Mouse (Mus musculus): Measurements from ENCODE around the gene Gabra1. TPM values are rescaled to one million over a fixed set of nuclear protein-coding genes. Genes with fewer than 3 reads are reported as not detected.
A peak's percentile ranks its signal among the peaks of the same experiment; 100 is the strongest.

Gabra1 gene
- total RNA-seq (2021) = 10 to 100 TPM; 88.8 to 93.8 TPM

DNA sequence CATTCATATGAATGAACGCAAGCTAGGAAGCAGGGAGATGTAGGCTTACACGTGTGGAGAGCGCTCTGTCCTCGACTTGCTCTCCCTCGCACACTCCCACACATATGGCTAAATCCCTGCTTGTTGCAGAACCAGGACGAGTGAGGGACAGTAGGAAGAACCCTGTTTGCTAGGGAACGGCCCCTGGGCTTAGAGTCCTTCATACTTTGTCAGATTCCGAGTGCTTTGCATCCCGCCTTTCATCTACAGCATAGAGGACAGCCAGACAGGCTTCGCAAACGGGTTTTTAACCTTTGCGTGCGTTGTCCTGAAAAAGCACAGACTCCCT, at the start of gene Gabra1:
Gene Gabra1 (minus strand): TSS at position 106 of the 328 bp plus-strand sequence.
- intact Hi-C loops (cut with DNase I) = loop anchor here (10.0 kb wide), 1 partner anchor 1162 kb away; no protein-coding TSS in a partner anchor
- DNase-seq = peak; percentile 11

- intact Hi-C loops (cut with DNase I) = loop anchor here (2.0 to 10.0 kb wide), 2 partner anchors 237 to 1163 kb away; partner anchors contain the start of gene Gabrb2
- DNase-seq = peak; percentile 39
Observed at GRCm38 (mm10) chr11:42181973-42182824, 531 bp downstream of the Gabra1 start.

DNA sequence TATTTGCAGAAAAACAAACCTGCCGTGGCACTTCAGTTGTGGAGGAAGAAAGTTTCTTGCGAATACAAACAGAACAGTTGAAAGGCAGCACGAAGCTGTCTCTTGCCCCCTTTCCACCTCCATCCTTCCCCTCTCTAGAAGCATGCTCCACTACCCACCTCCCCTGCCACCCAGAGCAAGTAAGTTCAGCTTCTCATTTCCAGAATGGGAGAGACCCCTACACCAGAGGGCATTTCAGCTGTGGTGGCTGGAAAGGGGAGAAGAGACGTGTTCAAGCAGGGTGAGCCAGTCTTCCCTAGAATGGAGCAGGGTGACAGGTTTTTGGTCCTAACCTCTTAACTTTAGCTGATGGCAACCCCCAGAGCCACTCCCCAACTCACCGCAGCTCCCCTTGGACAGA, 1.3 kb downstream of the Gabra1 start:
- intact Hi-C loops (cut with DNase I) = loop anchor here (2.0 to 10.0 kb wide), 2 partner anchors 237 to 1163 kb away; partner anchors contain the start of gene Gabrb2
- DNase-seq = peak; percentile 11

GRCm38 (mm10) chr11:42179535-42179934, 3.2 kb downstream of the Gabra1 start:
- intact Hi-C loops (cut with DNase I) = loop anchor here (10.0 kb wide), 2 partner anchors 845 to 1255 kb away; no protein-coding TSS in a partner anchor
- no peak for DNase-seq

DNA sequence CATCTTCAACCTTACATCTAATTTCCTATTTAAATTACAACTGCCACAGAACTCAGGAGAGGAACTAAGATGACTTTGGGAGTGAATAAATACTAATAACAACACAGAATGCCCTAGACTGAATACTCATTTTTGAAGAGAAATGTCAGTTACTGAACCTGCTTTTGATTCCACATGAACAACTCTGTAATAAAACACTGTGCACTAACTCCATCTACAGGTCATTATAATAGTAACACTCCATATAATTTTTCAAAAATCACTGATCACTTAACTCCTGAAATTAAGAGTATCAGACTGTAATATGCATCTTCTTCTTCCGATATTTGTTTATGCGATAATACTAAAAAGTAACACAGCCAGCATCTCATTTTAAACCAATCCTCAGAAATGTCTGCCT, 4.4 kb downstream of the Gabra1 start:
- intact Hi-C loops (cut with DNase I) = loop anchor here (10.0 kb wide), 2 partner anchors 843 to 1253 kb away; no protein-coding TSS in a partner anchor
- no peak for DNase-seq

GRCm38 (mm10) chr11:42151396-42151795, 31.3 kb downstream of the Gabra1 start:
- no peak for DNase-seq
- intact Hi-C loops (cut with DNase I) = no loop called here

DNA sequence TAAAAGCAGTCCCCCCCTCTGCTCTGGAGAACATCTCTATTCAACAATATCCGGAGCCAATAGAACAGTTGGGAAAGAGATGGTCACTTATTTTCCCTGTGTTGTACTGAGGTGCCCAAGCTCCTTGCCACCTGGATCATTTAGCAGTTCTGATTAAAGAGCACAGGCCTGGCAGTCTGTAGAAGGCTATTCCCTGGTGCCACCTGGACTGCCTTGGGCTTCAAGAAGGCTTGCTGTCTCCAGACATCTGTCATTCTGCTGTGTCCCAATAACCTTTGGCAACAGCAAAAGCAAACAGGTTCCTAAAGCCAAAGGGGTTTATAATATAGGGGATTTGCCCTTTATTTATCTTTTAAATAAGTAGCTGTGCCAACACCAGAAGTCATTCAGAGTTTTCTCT, 65.8 kb downstream of the Gabra1 start:
- DNase-seq = peak; percentile 20
- intact Hi-C loops (cut with DNase I) = no loop called here

- no peak for DNase-seq
- intact Hi-C loops (cut with DNase I) = no loop called here
Observed at GRCm38 (mm10) chr11:42110051-42110450, 72.7 kb downstream of the Gabra1 start.

DNA sequence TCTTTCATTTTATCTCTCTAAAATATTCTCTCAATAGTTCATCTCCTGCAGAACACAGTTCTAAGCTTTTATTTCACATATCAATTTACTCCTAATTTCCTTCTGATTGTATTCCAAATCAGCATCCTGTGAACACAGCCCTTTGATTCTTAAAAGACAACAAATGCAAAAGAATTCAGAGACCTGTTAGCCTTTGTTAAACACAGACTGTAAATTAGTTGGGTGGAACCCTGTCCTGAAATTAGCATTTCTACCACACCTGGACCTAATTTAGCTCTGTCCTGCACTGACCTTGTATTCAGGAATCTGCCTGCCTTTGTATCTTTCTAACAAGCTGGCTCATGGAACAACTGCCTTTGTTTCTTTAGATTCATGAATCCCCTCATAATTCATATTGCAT, 73.1 kb downstream of the Gabra1 start:
- intact Hi-C loops (cut with DNase I) = no loop called here
- DNase-seq = no peak

DNA sequence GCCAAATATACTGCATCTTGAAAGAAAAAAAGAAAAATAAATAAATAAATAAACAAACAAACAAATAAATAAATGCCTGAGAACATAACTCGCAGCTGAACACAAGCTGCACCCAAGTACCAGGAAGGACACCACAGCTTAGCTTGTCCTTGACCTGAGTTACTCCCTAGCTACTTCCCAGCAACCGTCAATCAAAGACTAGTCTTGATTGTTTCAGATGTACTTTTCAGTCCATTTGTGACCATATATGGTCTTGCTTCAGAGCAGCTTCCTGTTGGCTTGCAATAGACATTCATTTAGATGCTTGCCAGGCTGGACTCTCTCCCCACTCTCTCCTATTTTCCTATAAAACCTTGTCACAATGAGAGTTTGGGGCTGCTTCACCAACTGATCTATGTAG, 87.2 kb downstream of the Gabra1 start:
- intact Hi-C loops (cut with DNase I) = no loop called here
- no peak for DNase-seq

Other genes starting within 250 kb of the Gabra1 start
- gene Gabrg2, start 182.1 kb downstream of the Gabra1 start, total RNA-seq (2021) = 100 to 1,000 TPM; 125 to 136 TPM
- not detected for gene Gabra6, start 138.1 kb upstream of the Gabra1 start, total RNA-seq (2021)
- 100 to 1,000 TPM; 122 to 131 TPM for gene Gabrb2, start 236.8 kb upstream of the Gabra1 start, total RNA-seq (2021)